Comparison of ENCODE assay signal across 8 mouse cellular contexts in genomic region chr1:89015385-89015784, GRCm38 (mm10). TPM values are rescaled to one million over a fixed set of nuclear protein-coding genes. Genes with fewer than 3 reads are reported as not detected.
DNase-seq lines count a peak whose midpoint lies in the region; ATAC-seq and TF ChIP-seq lines count a peak whose summit lies in the region.

No protein-coding gene starts in this region.

- no peaks in the 10 kb centered on the region for H3K36me3 ChIP-seq in midbrain, embryonic 11.5 days (ENCODE audit: control insufficient read depth, insufficient read depth, low read length)
- no peaks in the 10 kb centered on the region for H3K36me3 ChIP-seq in midbrain, embryonic 15.5 days (replicated peaks)
- H3K36me3 ChIP-seq in limb, embryonic 15.5 days, result no peaks in the 10 kb centered on the region
- H3K36me3 ChIP-seq in stomach, postnatal 0 days (ENCODE audit: control insufficient read depth, insufficient read depth, low read length), result no peaks in the 10 kb centered on the region
- no peaks in the 10 kb centered on the region for H3K36me3 ChIP-seq in liver, embryonic 12.5 days

- TF ChIP-seq EP300 in stomach, postnatal 0 days (optimal IDR thresholded peaks at IDR 0.05), result peak; percentile 56

- no peak overlapping the region for H3K27ac ChIP-seq in midbrain, embryonic 11.5 days (ENCODE audit: low read depth, low read length)
- H3K27ac ChIP-seq in midbrain, embryonic 15.5 days, result no peak overlapping the region
- H3K27ac ChIP-seq in limb, embryonic 15.5 days, result no peak overlapping the region
- peak overlapping the region; percentile 50 for H3K27ac ChIP-seq in stomach, postnatal 0 days (replicated peaks)
- H3K27ac ChIP-seq in liver, embryonic 12.5 days, result no peak overlapping the region

- 62% methylated on average over 12 of the region's 12 CpGs for WGBS in midbrain, embryonic 11.5 days
- 57% methylated on average over 12 of the region's 12 CpGs for WGBS in midbrain, embryonic 15.5 days
- 14% methylated on average over 12 of the region's 12 CpGs for WGBS in limb, embryonic 15.5 days
- 32% methylated on average over 12 of the region's 12 CpGs for WGBS in stomach, postnatal 0 days
- WGBS in liver, embryonic 12.5 days (ENCODE audit: insufficient replicate concordance), result 40% methylated on average over 12 of the region's 12 CpGs

- H3K4me3 ChIP-seq in midbrain, embryonic 11.5 days (ENCODE audit: low read depth, low read length), result no peak overlapping the region
- H3K4me3 ChIP-seq in midbrain, embryonic 15.5 days, result no peak overlapping the region
- H3K4me3 ChIP-seq in limb, embryonic 15.5 days, result 0 out of 2 replicates have a peak overlapping the region, but pooled peaks have one; percentile 2
- H3K4me3 ChIP-seq in stomach, postnatal 0 days (ENCODE audit: low read depth, low read length), result no peak overlapping the region
- no peak overlapping the region for H3K4me3 ChIP-seq in liver, embryonic 12.5 days

- peaks cover 3% of the 10 kb centered on the region; the same call in 1 of the 2 replicates for H3K4me1 ChIP-seq in midbrain, embryonic 11.5 days (ENCODE audit: control insufficient read depth, insufficient read depth, low read length)
- H3K4me1 ChIP-seq in midbrain, embryonic 15.5 days, result 0 out of 2 replicates have a peak, but pooled peaks cover 8% of the 10 kb centered on the region
- H3K4me1 ChIP-seq in limb, embryonic 15.5 days, result peaks cover 14% of the 10 kb centered on the region
- no peaks in the 10 kb centered on the region for H3K4me1 ChIP-seq in stomach, postnatal 0 days (replicated peaks; ENCODE audit: control insufficient read depth, insufficient read depth)
- H3K4me1 ChIP-seq in liver, embryonic 12.5 days, result no peaks in the 10 kb centered on the region

- DNase-seq in midbrain, embryonic 11.5 days (ENCODE audit: low spot score, missing footprints), result peak; percentile 28
- peak; percentile 82 for DNase-seq in stomach, postnatal 0 days (ENCODE audit: low spot score)
- no peak for DNase-seq in B cell, adult 2 months
- DNase-seq in adrenal gland, adult 18-20 months (ENCODE audit: low spot score in 2 of 2), result no peak

- H3K9ac ChIP-seq in midbrain, embryonic 11.5 days (ENCODE audit: low read length), result no peak overlapping the region
- no peak overlapping the region for H3K9ac ChIP-seq in midbrain, embryonic 15.5 days
- H3K9ac ChIP-seq in limb, embryonic 15.5 days, result no peak overlapping the region
- no peak overlapping the region for H3K9ac ChIP-seq in stomach, postnatal 0 days (ENCODE audit: low read length)
- no peak overlapping the region for H3K9ac ChIP-seq in liver, embryonic 12.5 days

- H3K4me2 ChIP-seq in midbrain, embryonic 11.5 days, result no peak overlapping the region
- no peak overlapping the region for H3K4me2 ChIP-seq in midbrain, embryonic 15.5 days
- peak overlapping the region; percentile 30 for H3K4me2 ChIP-seq in limb, embryonic 15.5 days
- H3K4me2 ChIP-seq in stomach, postnatal 0 days (replicated peaks; ENCODE audit: low read depth), result peak overlapping the region; percentile 28
- H3K4me2 ChIP-seq in liver, embryonic 12.5 days, result no peak overlapping the region

- no peaks in the 10 kb centered on the region for H3K27me3 ChIP-seq in midbrain, embryonic 11.5 days (ENCODE audit: control insufficient read depth, insufficient read depth, low read length)
- H3K27me3 ChIP-seq in midbrain, embryonic 15.5 days (replicated peaks), result no peaks in the 10 kb centered on the region
- H3K27me3 ChIP-seq in limb, embryonic 15.5 days, result no peaks in the 10 kb centered on the region; the same call in 1 of the 2 replicates
- H3K27me3 ChIP-seq in stomach, postnatal 0 days (ENCODE audit: control insufficient read depth, insufficient read depth, low read length), result no peaks in the 10 kb centered on the region
- no peaks in the 10 kb centered on the region for H3K27me3 ChIP-seq in liver, embryonic 12.5 days (replicated peaks)

- H3K9me3 ChIP-seq in midbrain, embryonic 11.5 days (ENCODE audit: control insufficient read depth, low read length), result no peaks in the 10 kb centered on the region
- H3K9me3 ChIP-seq in midbrain, embryonic 15.5 days, result no peaks in the 10 kb centered on the region
- no peaks in the 10 kb centered on the region for H3K9me3 ChIP-seq in limb, embryonic 15.5 days
- H3K9me3 ChIP-seq in stomach, postnatal 0 days (ENCODE audit: control insufficient read depth, low read length), result no peaks in the 10 kb centered on the region
- H3K9me3 ChIP-seq in liver, embryonic 12.5 days (replicated peaks), result no peaks in the 10 kb centered on the region

- ATAC-seq in midbrain, embryonic 11.5 days (ENCODE audit: low FRiP score), result no peak
- ATAC-seq in midbrain, embryonic 15.5 days (replicated peaks), result no peak
- peak; percentile 52 to 70 for ATAC-seq in hematopoietic stem cell, adult 5-6 weeks (replicated peaks in 1 of 2; ENCODE audit: insufficient read depth in 1 of 2, low FRiP score in 2 of 2, low TSS enrichment in 1 of 2, low read depth in 1 of 2, poor library complexity in 2 of 2, severe bottlenecking in 2 of 2)
- no peak for ATAC-seq in limb, embryonic 15.5 days (ENCODE audit: insufficient number of reproducible peaks, low FRiP score, low TSS enrichment, low read depth)
- peak; percentile 91 for ATAC-seq in stomach, postnatal 0 days (ENCODE audit: low FRiP score, low TSS enrichment)
- no peak for ATAC-seq in liver, embryonic 12.5 days

- TF ChIP-seq CTCF in stomach, postnatal 0 days (IDR thresholded peaks at IDR 0.05; ENCODE audit: low read depth), result no peak

RNA-seq across cellular contexts. Expression of gene Sh3bp4, which starts 54.8 kb away (rescaled TPM):
- 17.3 and 18.6 TPM in 2 replicates for polyA plus RNA-seq in midbrain, embryonic 11.5 days (2014; fragmentation: Nextera tagmentation; extraction: Ambion mirVana)
- polyA plus RNA-seq in midbrain, embryonic 15.5 days (2015; fragmentation: Nextera tagmentation; extraction: Ambion mirVana), result 12.3 and 12.4 TPM in 2 replicates
- total RNA-seq in hematopoietic stem cell, adult 5-6 weeks (2017), result 0.44 and 0.55 TPM in 2 replicates
- polyA plus RNA-seq in limb, embryonic 15.5 days (2015; fragmentation: Nextera tagmentation; extraction: Ambion mirVana), result 21.6 and 24.0 TPM in 2 replicates
- polyA plus RNA-seq in stomach, postnatal 0 days (2015; fragmentation: Nextera tagmentation; extraction: Ambion mirVana), result 7.6 and 8.0 TPM in 2 replicates
- total RNA-seq in adrenal gland, adult 18-20 months (2021), result 10 to 100 TPM; 19.4 to 21.1 TPM
- 1.7 and 2.3 TPM in 2 replicates for polyA plus RNA-seq in liver, embryonic 12.5 days (2016; fragmentation: Nextera tagmentation; extraction: Ambion mirVana)

Comparison
In these comparisons a context has a peak if more than half of its experiments do, and no peak if none do; other contexts are left out.
1. ATAC-seq: peak in hematopoietic stem cell, adult 5-6 weeks (2 of 2) and stomach, postnatal 0 days (single experiment); none in midbrain, embryonic 11.5 days (single experiment), midbrain, embryonic 15.5 days (single experiment), limb, embryonic 15.5 days (single experiment) and liver, embryonic 12.5 days (single experiment).
2. DNase-seq: peak in midbrain, embryonic 11.5 days (single experiment) and stomach, postnatal 0 days (single experiment); none in B cell, adult 2 months (0 of 2) and adrenal gland, adult 18-20 months (0 of 2).
3. H3K4me2 ChIP-seq: peak in limb, embryonic 15.5 days (single experiment) and stomach, postnatal 0 days (single experiment); none in midbrain, embryonic 11.5 days (single experiment), midbrain, embryonic 15.5 days (single experiment) and liver, embryonic 12.5 days (single experiment).